Comparison of ENCODE assay signal across 8 mouse cellular contexts in genomic region chr3:135485900-135486241, GRCm38 (mm10). TPM values are rescaled to one million over a fixed set of nuclear protein-coding genes. Genes with fewer than 3 reads are reported as not detected.
DNase-seq lines count a peak whose midpoint lies in the region; ATAC-seq and TF ChIP-seq lines count a peak whose summit lies in the region.

No protein-coding gene starts in this region.

- intact Hi-C loops in heart, postnatal 14 days (cut with DNase I): no loop called here

- H3K4me1 ChIP-seq in heart, postnatal 0 days (ENCODE audit: control insufficient read depth, insufficient read depth): peaks cover 5% of the 10 kb centered on the region; the same call in 1 of the 2 replicates
- no peaks in the 10 kb centered on the region; the same call in 1 of the 2 replicates for H3K4me1 ChIP-seq in hindbrain, embryonic 14.5 days (replicated peaks; ENCODE audit: control insufficient read depth, insufficient read depth, low read length)
- no peaks in the 10 kb centered on the region for H3K4me1 ChIP-seq in midbrain, embryonic 14.5 days (ENCODE audit: control insufficient read depth, insufficient read depth, low read length)

- H3K36me3 ChIP-seq in heart, postnatal 0 days (replicated peaks; ENCODE audit: control insufficient read depth, insufficient read depth, low read length): no peaks in the 10 kb centered on the region
- no peaks in the 10 kb centered on the region for H3K36me3 ChIP-seq in hindbrain, embryonic 14.5 days (replicated peaks; ENCODE audit: control insufficient read depth, insufficient read depth)
- no peaks in the 10 kb centered on the region for H3K36me3 ChIP-seq in midbrain, embryonic 14.5 days (ENCODE audit: control insufficient read depth, insufficient read depth, low read length)

- no peak; the same call in 1 of the 2 replicates for ATAC-seq in heart, postnatal 0 days (ENCODE audit: insufficient read depth, low read depth)
- peak; percentile 29 for ATAC-seq in activated CD4-positive, CD25-positive, alpha-beta regulatory T cell, adult 4 months
- ATAC-seq in hindbrain, embryonic 14.5 days (ENCODE audit: low FRiP score): no peak
- ATAC-seq in midbrain, embryonic 14.5 days (ENCODE audit: low FRiP score, low TSS enrichment): no peak

- peak overlapping the region; percentile 95 for H3K4me2 ChIP-seq in heart, postnatal 0 days (ENCODE audit: low read depth, low read length)
- peak overlapping the region; percentile 97 for H3K4me2 ChIP-seq in hindbrain, embryonic 14.5 days (replicated peaks)
- peak overlapping the region; percentile 97 for H3K4me2 ChIP-seq in midbrain, embryonic 14.5 days (ENCODE audit: low read length)

- TF ChIP-seq CTCF in heart, postnatal 0 days (IDR thresholded peaks at IDR 0.05; ENCODE audit: low read depth): no peak

- DNase-seq in heart, postnatal 0 days (ENCODE audit: low spot score): no peak
- no peak for DNase-seq in heart, postnatal 14 days
- no peak for DNase-seq in hindbrain, embryonic 14.5 days (ENCODE audit: low spot score)
- peak; percentile 24 for DNase-seq in midbrain, embryonic 14.5 days
- DNase-seq in gastrocnemius, adult 8-10 months (ENCODE audit: low spot score in 2 of 2): no peak
- no peak for DNase-seq in frontal cortex, adult 2 months (ENCODE audit: extremely low spot score in 1 of 2, low spot score in 1 of 2)
- no peak for DNase-seq in thymus, postnatal 25 days

- 3% methylated on average over 9 of the region's 9 CpGs for WGBS in heart, postnatal 0 days
- 23% methylated on average over 9 of the region's 9 CpGs for WGBS in hindbrain, embryonic 14.5 days
- 14% methylated on average over 9 of the region's 9 CpGs for WGBS in midbrain, embryonic 14.5 days

- H3K27ac ChIP-seq in heart, postnatal 0 days (ENCODE audit: low read depth): peak overlapping the region; percentile 82
- H3K27ac ChIP-seq in hindbrain, embryonic 14.5 days: no peak overlapping the region
- H3K27ac ChIP-seq in midbrain, embryonic 14.5 days (replicated peaks; ENCODE audit: low read depth, low read length): no peak overlapping the region

- TF ChIP-seq EP300 in heart, postnatal 0 days (IDR thresholded peaks at IDR 0.05; ENCODE audit: low read depth): no peak

- no peaks in the 10 kb centered on the region for H3K9me3 ChIP-seq in heart, postnatal 0 days (replicated peaks; ENCODE audit: control insufficient read depth, low read length)
- H3K9me3 ChIP-seq in hindbrain, embryonic 14.5 days (ENCODE audit: control insufficient read depth, low read length): no peaks in the 10 kb centered on the region
- H3K9me3 ChIP-seq in midbrain, embryonic 14.5 days (ENCODE audit: control insufficient read depth, low read length): no peaks in the 10 kb centered on the region

- peak overlapping the region; percentile 86 for H3K4me3 ChIP-seq in heart, postnatal 0 days (ENCODE audit: low read depth, low read length)
- peak overlapping the region; percentile 68 for H3K4me3 ChIP-seq in hindbrain, embryonic 14.5 days (replicated peaks; ENCODE audit: low read length)
- peak overlapping the region; percentile 66 for H3K4me3 ChIP-seq in midbrain, embryonic 14.5 days (replicated peaks; ENCODE audit: low read depth, low read length)

- no peaks in the 10 kb centered on the region for H3K27me3 ChIP-seq in heart, postnatal 0 days (ENCODE audit: control insufficient read depth, insufficient read depth, low read length)
- peaks cover 6% of the 10 kb centered on the region; the same call in 1 of the 2 replicates for H3K27me3 ChIP-seq in hindbrain, embryonic 14.5 days (ENCODE audit: control insufficient read depth, insufficient read depth, low read length)
- no peaks in the 10 kb centered on the region for H3K27me3 ChIP-seq in midbrain, embryonic 14.5 days (ENCODE audit: control insufficient read depth, insufficient read depth, low read length)

- H3K9ac ChIP-seq in heart, postnatal 0 days (replicated peaks; ENCODE audit: low read depth, low read length): peak overlapping the region; percentile 77
- peak overlapping the region; percentile 76 for H3K9ac ChIP-seq in hindbrain, embryonic 14.5 days
- H3K9ac ChIP-seq in midbrain, embryonic 14.5 days (replicated peaks; ENCODE audit: low read length): peak overlapping the region; percentile 66

RNA-seq across cellular contexts. Expression of gene Manba, which starts 0.5 kb away (rescaled TPM):
- 30.1 and 36.0 TPM in 2 replicates for total RNA-seq in heart, postnatal 0 days (2014; rRNA removed; ENCODE audit: low replicate concordance)
- 19.8 and 20.6 TPM in 2 replicates for polyA plus RNA-seq in heart, postnatal 0 days (2015; fragmentation: Nextera tagmentation; extraction: Ambion mirVana)
- total RNA-seq in heart, postnatal 14 days (2021): 10 to 100 TPM; 18.0 to 19.3 TPM
- polyA plus RNA-seq in activated CD4-positive, CD25-positive, alpha-beta regulatory T cell, adult 4 months (2017; shearing (Covaris generic)): 10 to 100 TPM; 16.9 to 20.9 TPM
- 8.1 and 8.3 TPM in 2 replicates for polyA plus RNA-seq in hindbrain, embryonic 14.5 days (2014; fragmentation: Nextera tagmentation; extraction: Ambion mirVana)
- polyA plus RNA-seq in midbrain, embryonic 14.5 days (2014; fragmentation: Nextera tagmentation; extraction: Ambion mirVana): 4.3 and 5.9 TPM in 2 replicates
- 1 to 10 TPM; 3.0 to 3.6 (median 3.4) TPM for total RNA-seq in gastrocnemius, adult 8-10 months (2022)
- 5.3 and 5.4 TPM in 2 replicates for polyA plus RNA-seq in frontal cortex, adult 2 months (2012; rRNA removed)

RNA-seq across cellular contexts. Expression of gene Ube2d3, which starts 47.9 kb away (rescaled TPM):
- 944 and 1,112 TPM in 2 replicates for total RNA-seq in heart, postnatal 0 days (2014; rRNA removed; ENCODE audit: low replicate concordance)
- 419 and 429 TPM in 2 replicates for polyA plus RNA-seq in heart, postnatal 0 days (2015; fragmentation: Nextera tagmentation; extraction: Ambion mirVana)
- total RNA-seq in heart, postnatal 14 days (2021): 100 to 1,000 TPM; 292 to 344 TPM
- 100 to 1,000 TPM; 387 to 403 TPM for polyA plus RNA-seq in activated CD4-positive, CD25-positive, alpha-beta regulatory T cell, adult 4 months (2017; shearing (Covaris generic))
- polyA plus RNA-seq in hindbrain, embryonic 14.5 days (2014; fragmentation: Nextera tagmentation; extraction: Ambion mirVana): 403 and 439 TPM in 2 replicates
- 337 and 443 TPM in 2 replicates for polyA plus RNA-seq in midbrain, embryonic 14.5 days (2014; fragmentation: Nextera tagmentation; extraction: Ambion mirVana)
- total RNA-seq in gastrocnemius, adult 8-10 months (2022): 100 to 1,000 TPM; 303 to 346 (median 323) TPM
- polyA plus RNA-seq in frontal cortex, adult 2 months (2012; rRNA removed): 166 and 187 TPM in 2 replicates
